8 mouse cellular contexts compared by ENCODE assay signal in genomic region chr4:149789421-149790194, GRCm38 (mm10). TPM values are rescaled to one million over a fixed set of nuclear protein-coding genes. Genes with fewer than 3 reads are reported as not detected.
DNase-seq lines count a peak whose midpoint lies in the region; ATAC-seq and TF ChIP-seq lines count a peak whose summit lies in the region.

No protein-coding gene starts in this region.

- H3K9me3 ChIP-seq in kidney, embryonic 15.5 days (replicated peaks), result no peaks in the 10 kb centered on the region

- H3K9ac ChIP-seq in kidney, embryonic 15.5 days, result no peak overlapping the region

- no peak overlapping the region for H3K4me2 ChIP-seq in kidney, embryonic 15.5 days

- H3K27ac ChIP-seq in kidney, embryonic 15.5 days, result peak overlapping the region; percentile 70
- H3K27ac ChIP-seq in thymus, adult 2 months (ENCODE audit: control insufficient read depth, insufficient read depth, low read length), result no peak overlapping the region

- H3K4me3 ChIP-seq in kidney, embryonic 15.5 days (replicated peaks), result no peak overlapping the region
- H3K4me3 ChIP-seq in thymus, adult 2 months (ENCODE audit: control insufficient read depth, insufficient read depth, low read length), result no peak overlapping the region

- H3K27me3 ChIP-seq in kidney, embryonic 15.5 days, result no peaks in the 10 kb centered on the region
- H3K27me3 ChIP-seq in thymus, adult 2 months (ENCODE audit: control insufficient read depth, insufficient read depth, low read length), result no peaks in the 10 kb centered on the region

- DNase-seq in kidney, postnatal 4 days, result no peak
- DNase-seq in adrenal gland, postnatal 10 days, result peak; percentile 82
- DNase-seq in heart, postnatal 4 days, result peak; percentile 62
- peak; percentile 50 to 77 for DNase-seq in lung, postnatal 4 days
- DNase-seq in right cerebral cortex, postnatal 14 days, result no peak
- no peak for DNase-seq in thymus, adult 2 months
- DNase-seq in thymus, postnatal 25 days, result no peak

- peaks cover 33% of the 10 kb centered on the region for H3K4me1 ChIP-seq in kidney, embryonic 15.5 days
- H3K4me1 ChIP-seq in thymus, adult 2 months (replicated peaks; ENCODE audit: control insufficient read depth, insufficient read depth, low read length), result peaks cover 5% of the 10 kb centered on the region

- WGBS in kidney, embryonic 15.5 days, result 82% methylated on average over 13 of the region's 13 CpGs
- whole genome bisulfite sequencing in thymus, adult 2 months, result 94% methylated on average over 13 of the region's 13 CpGs

- TF ChIP-seq CTCF in thymus, adult 2 months (IDR thresholded peaks at IDR 0.05; ENCODE audit: borderline replicate concordance, control insufficient read depth, extremely low read depth, insufficient read depth, low read length, poor library complexity), result no peak

- TF ChIP-seq POLR2A in thymus, adult 2 months (IDR thresholded peaks at IDR 0.05; ENCODE audit: control insufficient read depth, extremely low read depth, insufficient read depth, low read length, poor library complexity), result no peak

- no peaks in the 10 kb centered on the region for H3K36me3 ChIP-seq in kidney, embryonic 15.5 days
- H3K36me3 ChIP-seq in thymus, adult 2 months (ENCODE audit: control insufficient read depth, insufficient read depth, low read length), result no peaks in the 10 kb centered on the region

- no peak for ATAC-seq in kidney, embryonic 15.5 days (replicated peaks; ENCODE audit: low FRiP score)

RNA-seq across cellular contexts. Expression of gene Slc25a33, which starts 15.5 kb away (rescaled TPM):
- polyA plus RNA-seq in kidney, embryonic 15.5 days (2015; fragmentation: Nextera tagmentation; extraction: Ambion mirVana), result 14.2 and 16.0 TPM in 2 replicates
- 10 to 100 TPM; 24.3 to 34.0 TPM for total RNA-seq in adrenal gland, postnatal 10 days (2021)
- total RNA-seq in heart, postnatal 4 days (2021), result 1 to 10 TPM; 8.8 to 9.5 TPM
- polyA plus RNA-seq in thymus, adult 2 months (2012; rRNA removed), result 7.2 and 7.3 TPM in 2 replicates

RNA-seq across cellular contexts. Expression of gene Tmem201, which starts 51.8 kb away (rescaled TPM):
- 35.4 and 42.2 TPM in 2 replicates for polyA plus RNA-seq in kidney, embryonic 15.5 days (2015; fragmentation: Nextera tagmentation; extraction: Ambion mirVana)
- 10 to 100 TPM; 35.0 to 43.6 TPM for total RNA-seq in adrenal gland, postnatal 10 days (2021)
- 10 to 100 TPM; 87.5 to 96.8 TPM for total RNA-seq in heart, postnatal 4 days (2021)
- 71.7 and 79.0 TPM in 2 replicates for polyA plus RNA-seq in thymus, adult 2 months (2012; rRNA removed)

Comparison
In these comparisons a context has a peak if more than half of its experiments do, and no peak if none do; other contexts are left out.
1. DNase-seq: peak in adrenal gland, postnatal 10 days (single experiment), heart, postnatal 4 days (single experiment) and lung, postnatal 4 days (2 of 2); none in kidney, postnatal 4 days (0 of 2), right cerebral cortex, postnatal 14 days (single experiment), thymus, adult 2 months (single experiment) and thymus, postnatal 25 days (single experiment).